Mouse (Mus musculus) midbrain, embryonic 10.5 days (tissue): ENCODE measurements around the gene Hist1h2ae. TPM values are rescaled to one million over a fixed set of nuclear protein-coding genes. Genes with fewer than 3 reads are reported as not detected.
"Not testable (repeated sequence)": the region's sequence is repeated elsewhere in the genome, so short reads cannot be mapped to it uniquely, and the experiment has no call there.

Experiments used
- DNase-seq: peaks from one replicate; pipeline ENCODE4 v3.0.0-alpha.2; 2017; ENCODE audit warnings: low spot score
- H3K27ac ChIP-seq: fragments of 300-500 bp; sonication (generic); replicated peaks from 2 replicates; pipeline ENCODE4 v1.5.1; 2016; ENCODE audit warnings: mild to moderate bottlenecking
- H3K27me3 ChIP-seq: fragments of 300-500 bp; sonication (generic); 2 replicates; pipeline ENCODE4 v1.6.1; 2016; ENCODE audit warnings: low read depth, mild to moderate bottlenecking; ENCODE audit not compliant: poor library complexity, severe bottlenecking
- H3K36me3 ChIP-seq: fragments of 300-500 bp; sonication (generic); 2 replicates; pipeline ENCODE4 v1.6.1; 2016; ENCODE audit warnings: mild to moderate bottlenecking, moderate library complexity
- H3K4me1 ChIP-seq: fragments of 300-500 bp; sonication (generic); 2 replicates; pipeline ENCODE4 v1.6.1; 2016
- H3K4me3 ChIP-seq: fragments of 300-500 bp; sonication (generic); 2 replicates; pipeline ENCODE4 v1.5.1; 2016; ENCODE audit warnings: mild to moderate bottlenecking, moderate library complexity
- H3K9me3 ChIP-seq: fragments of 300-500 bp; sonication (generic); replicated peaks from 2 replicates; pipeline ENCODE4 v1.6.1; 2016; ENCODE audit warnings: mild to moderate bottlenecking
- WGBS: fragments of 180-500 bp; shearing (Covaris S2); methylation state at CpG from one replicate; pipeline ENCODE4 v1.1.7; 2016; 5-methylcytosine and 5-hydroxymethylcytosine counted together
- polyA plus RNA-seq: library from polyadenylated mRNA; unstranded; fragments of >200 nt; fragmentation: Nextera tagmentation; extraction: Ambion mirVana; gene quantifications from 2 replicates; pipeline ENCODE4 v1.2.1, GENCODE M21; 2016

The Hist1h2ae gene
- polyA plus RNA-seq, 1 experiment from 2014 or later, result 104 TPM

DNA sequence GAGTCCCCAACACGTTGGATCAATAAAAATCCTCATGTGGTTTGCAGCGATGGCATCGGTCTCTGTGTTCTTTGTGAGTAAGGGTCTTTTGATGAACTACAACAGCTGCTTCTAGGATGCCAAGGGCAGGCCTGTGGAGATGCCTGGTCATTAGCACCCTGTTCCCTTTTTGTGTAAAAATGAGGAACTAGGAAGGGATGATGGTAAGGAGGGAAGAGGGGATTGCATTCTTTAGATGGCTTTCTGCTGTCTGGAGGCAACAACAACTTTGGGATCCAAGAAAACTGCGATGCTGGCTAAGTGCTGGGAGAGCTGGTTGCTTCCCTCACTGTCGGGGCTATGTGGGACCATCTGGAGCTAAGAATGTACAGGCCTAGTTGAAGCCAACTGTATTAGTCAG lies 32.8 kb downstream of the Hist1h2ae start:
- Histone ChIP-seq H3K27me3 (no peaks in the 10 kb centered on the region), H3K27ac (peak overlapping the region; percentile 61), H3K4me1 (peaks cover 42% of the 10 kb centered on the region), H3K4me3 (0 out of 2 replicates have a peak overlapping the region, but pooled peaks have one; percentile 7), H3K9me3 (no peaks in the 10 kb centered on the region), H3K36me3 (no peaks in the 10 kb centered on the region)
- DNase-seq, result no peak
- WGBS, result 84% methylated on average over 5 of the region's 5 CpGs

GRCm38 (mm10) chr13:23537006-23537710 lies 33.9 kb downstream of the Hist1h2ae start:
- 82% methylated on average over 3 of the region's 3 CpGs for WGBS
- H3K27me3 ChIP-seq, result no peaks in the 10 kb centered on the region
- H3K36me3 ChIP-seq, result no peaks in the 10 kb centered on the region
- no peaks in the 10 kb centered on the region for H3K9me3 ChIP-seq
- peak overlapping the region; percentile 97 for H3K27ac ChIP-seq
- DNase-seq, result no peak
- H3K4me3 ChIP-seq, result peak overlapping the region; percentile 65
- H3K4me1 ChIP-seq, result peaks cover 47% of the 10 kb centered on the region

GRCm38 (mm10) chr13:23536076-23536822 lies 34.8 kb downstream of the Hist1h2ae start:
- no peaks in the 10 kb centered on the region for H3K9me3 ChIP-seq
- WGBS, result 23% methylated on average over 7 of the region's 7 CpGs
- H3K27ac ChIP-seq, result peak overlapping the region; percentile 97
- H3K27me3 ChIP-seq, result no peaks in the 10 kb centered on the region
- peak overlapping the region; percentile 65 for H3K4me3 ChIP-seq
- H3K36me3 ChIP-seq, result no peaks in the 10 kb centered on the region
- no peak for DNase-seq
- peaks cover 44% of the 10 kb centered on the region for H3K4me1 ChIP-seq

GRCm38 (mm10) chr13:23535137-23536075 lies 35.6 kb downstream of the Hist1h2ae start, which contains the start of gene Hist1h3g:
Gene Hist1h3g, plus strand, starts transcription at chr13:23535422.
- not testable (repeated sequence) for H3K9me3 ChIP-seq, H3K36me3 ChIP-seq, H3K27me3 ChIP-seq
- H3K27ac ChIP-seq, result peak within 1 kb of the TSS; percentile 97
- WGBS, result under 1% methylated on average over 53 of the region's 62 CpGs
- H3K4me1 ChIP-seq, result peaks cover 44% of the 10 kb centered on the region
- peak within 1 kb of the TSS; percentile 65 for H3K4me3 ChIP-seq
- DNase-seq, result peak; percentile 92

- no peaks in the 10 kb centered on the region for H3K36me3 ChIP-seq
- no peaks in the 10 kb centered on the region for H3K27me3 ChIP-seq
- peak overlapping the region; percentile 65 for H3K4me3 ChIP-seq
- WGBS, result 2% methylated on average over 15 of the region's 15 CpGs
- H3K4me1 ChIP-seq, result peaks cover 47% of the 10 kb centered on the region
- H3K27ac ChIP-seq, result peak overlapping the region; percentile 97
- no peaks in the 10 kb centered on the region for H3K9me3 ChIP-seq
- DNase-seq, result no peak
Measured at GRCm38 (mm10) chr13:23534368-23535131, 36.5 kb downstream of the Hist1h2ae start.

DNA sequence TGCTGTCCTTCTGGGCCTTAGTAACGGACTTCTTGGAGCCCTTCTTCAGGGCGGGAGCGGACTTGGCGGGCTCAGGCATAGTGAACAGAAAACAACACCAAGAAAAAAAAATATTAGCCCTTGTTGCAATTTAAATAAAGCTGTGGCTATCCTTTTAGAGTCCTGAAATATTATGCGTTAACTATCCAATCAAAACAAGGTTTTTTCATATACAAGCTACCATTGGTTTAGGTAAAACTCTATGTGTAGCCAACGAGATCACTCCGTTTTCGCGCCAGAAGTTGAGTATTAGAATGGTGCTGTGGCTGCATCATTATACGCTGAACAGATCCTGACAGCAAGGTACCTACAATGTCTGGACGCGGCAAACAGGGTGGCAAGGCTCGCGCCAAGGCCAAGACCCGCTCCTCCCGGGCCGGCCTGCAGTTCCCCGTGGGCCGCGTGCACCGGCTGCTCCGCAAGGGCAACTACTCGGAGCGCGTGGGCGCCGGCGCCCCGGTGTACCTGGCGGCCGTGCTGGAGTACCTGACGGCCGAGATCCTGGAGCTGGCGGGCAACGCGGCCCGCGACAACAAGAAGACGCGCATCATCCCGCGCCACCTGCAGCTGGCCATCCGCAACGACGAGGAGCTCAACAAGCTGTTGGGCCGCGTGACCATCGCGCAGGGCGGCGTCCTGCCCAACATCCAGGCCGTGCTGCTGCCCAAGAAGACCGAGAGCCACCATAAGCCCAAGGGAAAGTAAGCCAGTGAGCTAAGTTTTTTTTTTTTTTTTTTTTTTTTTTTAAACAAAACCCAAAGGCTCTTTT lies 37.3 kb downstream of the Hist1h2ae start, which contains the start of gene Hist1h2af:
Hist1h2af (plus strand) TSS at position 347 of the 808 bp plus-strand sequence.
- Histone ChIP-seq H3K27ac (peak within 1 kb of the TSS; percentile 97), H3K4me1 (peaks cover 54% of the 10 kb centered on the region), H3K4me3 (peak within 1 kb of the TSS; percentile 65)
- DNase-seq, result peak; percentile 84
- H3K36me3 ChIP-seq, H3K9me3 ChIP-seq, H3K27me3 ChIP-seq: not testable (repeated sequence)
- under 1% methylated on average over 31 of the region's 53 CpGs for WGBS

GRCm38 (mm10) chr13:23532262-23533075 lies 38.6 kb downstream of the Hist1h2ae start:
- Histone ChIP-seq H3K9me3 (no peaks in the 10 kb centered on the region), H3K4me3 (peak overlapping the region; percentile 65), H3K27ac (peak overlapping the region; percentile 97), H3K27me3 (no peaks in the 10 kb centered on the region), H3K36me3 (no peaks in the 10 kb centered on the region), H3K4me1 (peaks cover 50% of the 10 kb centered on the region)
- DNase-seq, result no peak
- 28% methylated on average over 9 of the region's 9 CpGs for WGBS

DNA sequence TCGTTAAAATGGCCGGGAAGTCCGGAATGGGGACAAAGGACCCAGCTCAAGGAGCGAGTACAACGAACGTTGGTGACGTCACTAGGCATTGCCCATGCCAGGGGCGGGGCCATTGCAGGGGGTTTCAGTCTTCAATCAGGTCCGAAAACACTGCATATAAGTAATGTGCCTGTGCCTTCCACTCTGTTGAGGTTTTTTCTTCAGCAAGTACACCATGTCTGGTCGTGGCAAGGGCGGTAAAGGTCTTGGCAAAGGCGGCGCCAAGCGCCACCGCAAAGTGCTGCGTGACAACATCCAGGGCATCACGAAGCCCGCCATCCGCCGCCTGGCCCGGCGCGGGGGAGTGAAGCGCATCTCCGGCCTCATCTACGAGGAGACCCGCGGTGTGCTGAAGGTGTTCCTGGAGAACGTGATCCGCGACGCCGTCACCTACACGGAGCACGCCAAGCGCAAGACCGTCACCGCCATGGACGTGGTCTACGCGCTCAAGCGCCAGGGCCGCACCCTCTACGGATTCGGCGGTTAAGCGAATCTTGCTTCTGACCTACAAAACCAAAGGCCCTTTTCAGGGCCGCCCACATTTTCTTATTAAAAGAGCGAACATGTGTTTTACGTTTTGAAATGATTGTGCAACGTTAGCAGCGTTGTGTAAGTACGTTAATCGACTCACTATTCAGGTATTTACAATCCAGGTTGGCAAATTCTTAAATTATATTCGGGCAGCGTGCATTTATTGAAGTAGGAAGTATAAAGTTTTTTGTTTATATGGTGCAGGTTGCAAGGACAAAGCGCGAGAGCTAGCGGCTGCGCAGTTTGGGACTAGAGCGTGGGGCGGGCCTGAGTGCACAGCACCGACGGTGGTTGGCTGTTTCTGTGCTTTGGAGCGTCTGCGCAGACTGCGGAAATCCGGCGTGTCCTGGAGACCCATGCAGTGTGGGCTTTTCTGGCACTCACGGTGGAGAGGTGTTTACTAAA lies 39.8 kb downstream of the Hist1h2ae start, which contains the start of gene Hist1h4h:
Hist1h4h (plus strand) TSS at position 150 of the 975 bp plus-strand sequence.
- no peaks in the 10 kb centered on the region for H3K36me3 ChIP-seq
- H3K27ac ChIP-seq, result peak within 1 kb of the TSS; percentile 97
- under 1% methylated on average over 64 of the region's 70 CpGs for WGBS
- DNase-seq, result peak; percentile 96
- H3K4me1 ChIP-seq, result peaks cover 45% of the 10 kb centered on the region
- peak within 1 kb of the TSS; percentile 65 for H3K4me3 ChIP-seq
- H3K9me3 ChIP-seq, result no peaks in the 10 kb centered on the region
- H3K27me3 ChIP-seq, result no peaks in the 10 kb centered on the region

- H3K36me3 ChIP-seq, result no peaks in the 10 kb centered on the region
- WGBS, result under 1% methylated on average over 20 of the region's 20 CpGs
- peak overlapping the region; percentile 97 for H3K27ac ChIP-seq
- no peaks in the 10 kb centered on the region for H3K27me3 ChIP-seq
- peaks cover 49% of the 10 kb centered on the region for H3K4me1 ChIP-seq
- peak overlapping the region; percentile 65 for H3K4me3 ChIP-seq
- no peaks in the 10 kb centered on the region for H3K9me3 ChIP-seq
- DNase-seq, result no peak
Measured at GRCm38 (mm10) chr13:23530181-23530900, 40.7 kb downstream of the Hist1h2ae start.
